Mouse (Mus musculus): ENCODE data around the gene Desi2.

GRCm38 (mm10) chr1:178188386-178188785 lies 1.2 kb downstream of the Desi2 start:
- TF ChIP-seq GATA1 (IDR thresholded peaks at IDR 0.05; ENCODE audit: borderline replicate concordance, low read length) (no peak), FLI1 (IDR thresholded peaks at IDR 0.05; ENCODE audit: low read length) (no peak)
